Mouse (Mus musculus) neural tube, embryonic 14.5 days (tissue): ENCODE data around the gene Nr4a1. TPM values are rescaled to one million over a fixed set of nuclear protein-coding genes. Genes with fewer than 3 reads are reported as not detected.

ENCODE experiments used
- ATAC-seq: fragments of 200-750 bp; cut with Nextera tagmentation; 2 replicates; pipeline ENCODE4 v1.8.0; 2017; ENCODE audit warnings: low read depth, mild to moderate bottlenecking, moderate TSS enrichment, moderate library complexity
- H3K27ac ChIP-seq: fragments of 300-500 bp; sonication (generic); 2 replicates; pipeline ENCODE4 v1.5.1; 2014; ENCODE audit warnings: low read depth, mild to moderate bottlenecking, control low read depth, low read length, moderate library complexity, mixed read lengths
- H3K27me3 ChIP-seq: fragments of 300-500 bp; sonication (generic); 2 replicates; pipeline ENCODE4 v1.6.1; 2014; ENCODE audit warnings: low read length; ENCODE audit not compliant: control insufficient read depth, insufficient read depth
- H3K36me3 ChIP-seq: fragments of 300-500 bp; sonication (generic); 2 replicates; pipeline ENCODE4 v1.6.1; 2014; ENCODE audit warnings: low read length, mixed read lengths; ENCODE audit not compliant: control insufficient read depth, insufficient read depth
- H3K4me1 ChIP-seq: fragments of 300-500 bp; sonication (generic); 2 replicates; pipeline ENCODE4 v1.6.1; 2014; ENCODE audit warnings: low read length; ENCODE audit not compliant: control insufficient read depth, insufficient read depth
- H3K4me2 ChIP-seq: fragments of 300-500 bp; sonication (generic); 2 replicates; pipeline ENCODE4 v1.6.1; 2014; ENCODE audit warnings: mild to moderate bottlenecking, low read depth, low read length, control low read depth
- H3K4me3 ChIP-seq: fragments of 300-500 bp; sonication (generic); 2 replicates; pipeline ENCODE4 v1.5.1; 2014; ENCODE audit warnings: low read depth, low read length, control low read depth, mixed read lengths
- H3K9ac ChIP-seq: fragments of 300-500 bp; sonication (generic); replicated peaks from 2 replicates; pipeline ENCODE4 v1.6.1; 2014; ENCODE audit warnings: low read depth, mild to moderate bottlenecking, control low read depth, low read length, mixed read lengths
- H3K9me3 ChIP-seq: fragments of 300-500 bp; sonication (generic); 2 replicates; pipeline ENCODE4 v1.6.1; 2016; ENCODE audit warnings: low read length; ENCODE audit not compliant: control insufficient read depth
- WGBS: fragments of 180-500 bp; shearing (Covaris S2); extraction: QIAGEN DNeasy Blood & Tissue Kit; methylation state at CpG from one replicate; pipeline ENCODE4 v1.1.7; 2014; 5-methylcytosine and 5-hydroxymethylcytosine counted together
- polyA plus RNA-seq: library from polyadenylated mRNA; unstranded; fragments of >200 nt; fragmentation: Nextera tagmentation; extraction: Ambion mirVana; gene quantifications from 2 replicates; pipeline ENCODE4 v1.2.1, GENCODE M21; 2014

Gene Nr4a1
- polyA plus RNA-seq, 1 experiment from 2014 or later: 5.3 TPM

- Histone ChIP-seq H3K4me3 (no peak overlapping the region), H3K36me3 (no peaks in the 10 kb centered on the region), H3K9ac (no peak overlapping the region), H3K9me3 (no peaks in the 10 kb centered on the region), H3K27ac (no peak overlapping the region), H3K4me1 (0 out of 2 replicates have a peak, but pooled peaks cover 5% of the 10 kb centered on the region), H3K27me3 (peaks cover 8% of the 10 kb centered on the region), H3K4me2 (no peak overlapping the region)
- 80% methylated on average over 15 of the region's 15 CpGs for WGBS
- ATAC-seq: no peak
Measured at GRCm38 (mm10) chr15:101271513-101271912, 17.4 kb downstream of the Nr4a1 start.

GRCm38 (mm10) chr15:101274380-101274779 lies 20.3 kb downstream of the Nr4a1 start:
- Histone ChIP-seq H3K9me3 (no peaks in the 10 kb centered on the region), H3K36me3 (no peaks in the 10 kb centered on the region), H3K27me3 (no peaks in the 10 kb centered on the region), H3K4me1 (0 out of 2 replicates have a peak, but pooled peaks cover 2% of the 10 kb centered on the region), H3K9ac (no peak overlapping the region), H3K4me2 (no peak overlapping the region), H3K4me3 (no peak overlapping the region), H3K27ac (no peak overlapping the region)
- ATAC-seq: no peak
- WGBS: 80% methylated on average over 6 of the region's 6 CpGs

GRCm38 (mm10) chr15:101277351-101277899 lies 23.4 kb downstream of the Nr4a1 start:
- 0 out of 2 replicates have a peak, but pooled peaks cover 2% of the 10 kb centered on the region for H3K4me1 ChIP-seq
- WGBS: 19% methylated on average over 11 of the region's 11 CpGs
- peak; percentile 66; the same call in 1 of the 2 replicates for ATAC-seq
- no peak overlapping the region for H3K4me2 ChIP-seq
- no peak overlapping the region for H3K4me3 ChIP-seq
- H3K27ac ChIP-seq: 0 out of 2 replicates have a peak overlapping the region, but pooled peaks have one; percentile 22
- no peaks in the 10 kb centered on the region for H3K27me3 ChIP-seq
- no peaks in the 10 kb centered on the region for H3K9me3 ChIP-seq
- H3K9ac ChIP-seq: no peak overlapping the region
- no peaks in the 10 kb centered on the region for H3K36me3 ChIP-seq

- H3K9ac ChIP-seq: no peak overlapping the region
- 38% methylated on average over 5 of the region's 5 CpGs for WGBS
Measured at GRCm38 (mm10) chr15:101278589-101278988, 24.5 kb downstream of the Nr4a1 start.

GRCm38 (mm10) chr15:101279430-101279999 lies 25.4 kb downstream of the Nr4a1 start:
- no peak overlapping the region for H3K4me2 ChIP-seq
- H3K27ac ChIP-seq: no peak overlapping the region
- no peak overlapping the region for H3K4me3 ChIP-seq
- no peak overlapping the region for H3K9ac ChIP-seq
- H3K36me3 ChIP-seq: no peaks in the 10 kb centered on the region
- 69% methylated on average over 12 of the region's 12 CpGs for WGBS
- H3K27me3 ChIP-seq: no peaks in the 10 kb centered on the region
- 0 out of 2 replicates have a peak, but pooled peaks cover 2% of the 10 kb centered on the region for H3K4me1 ChIP-seq
- H3K9me3 ChIP-seq: no peaks in the 10 kb centered on the region
- no peak for ATAC-seq

More at GRCm38 (mm10) chr15:101278589-101278988, 24.5 kb downstream of the Nr4a1 start:
- Histone ChIP-seq H3K4me3 (no peak overlapping the region), H3K4me2 (no peak overlapping the region), H3K27me3 (no peaks in the 10 kb centered on the region), H3K4me1 (0 out of 2 replicates have a peak, but pooled peaks cover 2% of the 10 kb centered on the region), H3K36me3 (no peaks in the 10 kb centered on the region), H3K27ac (no peak overlapping the region), H3K9me3 (no peaks in the 10 kb centered on the region)
- ATAC-seq: no peak

- Histone ChIP-seq H3K4me2 (no peak overlapping the region), H3K9ac (no peak overlapping the region), H3K27ac (no peak overlapping the region), H3K27me3 (no peaks in the 10 kb centered on the region), H3K36me3 (peaks cover 7% of the 10 kb centered on the region; the same call in 1 of the 2 replicates), H3K4me3 (no peak overlapping the region), H3K4me1 (peaks cover 10% of the 10 kb centered on the region; the same call in 1 of the 2 replicates), H3K9me3 (no peaks in the 10 kb centered on the region)
- ATAC-seq: no peak
- 77% methylated on average over 5 of the region's 5 CpGs for WGBS
Measured at GRCm38 (mm10) chr15:101282471-101282870, 28.4 kb downstream of the Nr4a1 start.

- Histone ChIP-seq H3K4me2 (peak overlapping the region; percentile 70), H3K9me3 (no peaks in the 10 kb centered on the region), H3K4me1 (peaks cover 10% of the 10 kb centered on the region; the same call in 1 of the 2 replicates), H3K27ac (peak overlapping the region; percentile 18; the same call in 1 of the 2 replicates), H3K4me3 (peak overlapping the region; percentile 68), H3K9ac (peak overlapping the region; percentile 39), H3K27me3 (no peaks in the 10 kb centered on the region), H3K36me3 (peaks cover 11% of the 10 kb centered on the region; the same call in 1 of the 2 replicates)
- ATAC-seq: peak; percentile 45; the same call in 1 of the 2 replicates
- 2% methylated on average over 26 of the region's 26 CpGs for WGBS
Measured at GRCm38 (mm10) chr15:101283183-101283910, 29.3 kb downstream of the Nr4a1 start.

GRCm38 (mm10) chr15:101283911-101284750 lies 30.1 kb downstream of the Nr4a1 start, which contains the start of gene Atg101:
Gene Atg101 (plus strand): TSS chr15:101284272.
- Histone ChIP-seq H3K9ac (peak within 1 kb of the TSS; percentile 74), H3K4me1 (peaks cover 8% of the 10 kb centered on the region; the same call in 1 of the 2 replicates), H3K9me3 (no peaks in the 10 kb centered on the region), H3K4me2 (peak within 1 kb of the TSS; percentile 70), H3K27ac (peak within 1 kb of the TSS; percentile 18; the same call in 1 of the 2 replicates), H3K4me3 (peak within 1 kb of the TSS; percentile 68), H3K36me3 (peaks cover 18% of the 10 kb centered on the region), H3K27me3 (no peaks in the 10 kb centered on the region)
- under 1% methylated on average over 61 of the region's 61 CpGs for WGBS
- ATAC-seq: peak; percentile 93
